Mouse (Mus musculus) hindbrain, embryonic 14.5 days (tissue): Measurements from ENCODE around the gene Notch2. TPM values are rescaled to one million over a fixed set of nuclear protein-coding genes. Genes with fewer than 3 reads are reported as not detected.
A peak's percentile ranks its signal among the peaks of the same experiment; 100 is the strongest.

ENCODE experiments used
- ATAC-seq: fragments of 200-750 bp; cut with Nextera tagmentation; 2 replicates; pipeline ENCODE4 v1.8.0; 2017; ENCODE audit warnings: moderate number of reproducible peaks, mild to moderate bottlenecking, moderate TSS enrichment, moderate library complexity; ENCODE audit not compliant: low FRiP score
- DNase-seq: peaks from one replicate; pipeline ENCODE4 v3.0.0-alpha.2; 2015; ENCODE audit warnings: low spot score
- H3K27ac ChIP-seq: fragments of 300-500 bp; sonication (generic); 2 replicates; pipeline ENCODE4 v1.5.1; 2014; ENCODE audit warnings: mild to moderate bottlenecking, moderate library complexity
- H3K27me3 ChIP-seq: fragments of 300-500 bp; sonication (generic); 2 replicates; pipeline ENCODE4 v1.6.1; 2014; ENCODE audit warnings: mild to moderate bottlenecking, low read length, mixed read lengths; ENCODE audit not compliant: control insufficient read depth, insufficient read depth
- H3K36me3 ChIP-seq: fragments of 300-500 bp; sonication (generic); replicated peaks from 2 replicates; pipeline ENCODE4 v1.6.1; 2014; ENCODE audit not compliant: control insufficient read depth, insufficient read depth
- H3K4me1 ChIP-seq: fragments of 300-500 bp; sonication (generic); replicated peaks from 2 replicates; pipeline ENCODE4 v1.6.1; 2014; ENCODE audit warnings: antibody characterized with exemption, low read length, mixed read lengths; ENCODE audit not compliant: control insufficient read depth, insufficient read depth
- H3K4me2 ChIP-seq: fragments of 300-500 bp; sonication (generic); replicated peaks from 2 replicates; pipeline ENCODE4 v1.6.1; 2014; ENCODE audit warnings: mild to moderate bottlenecking, moderate library complexity
- H3K4me3 ChIP-seq: fragments of 300-500 bp; sonication (generic); replicated peaks from 2 replicates; pipeline ENCODE4 v1.5.1; 2014; ENCODE audit warnings: mild to moderate bottlenecking, low read length
- H3K9ac ChIP-seq: fragments of 300-500 bp; sonication (generic); 2 replicates; pipeline ENCODE4 v1.6.1; 2014
- H3K9me3 ChIP-seq: fragments of 300-500 bp; sonication (generic); 2 replicates; pipeline ENCODE4 v1.6.1; 2016; ENCODE audit warnings: low read length; ENCODE audit not compliant: control insufficient read depth
- WGBS: fragments of 180-500 bp; shearing (Covaris S2); extraction: QIAGEN DNeasy Blood & Tissue Kit; methylation state at CpG from one replicate; pipeline ENCODE4 v1.1.7; 2014; 5-methylcytosine and 5-hydroxymethylcytosine counted together
- polyA plus RNA-seq: library from polyadenylated mRNA; unstranded; fragments of >200 nt; fragmentation: Nextera tagmentation; extraction: Ambion mirVana; gene quantifications from 2 replicates; pipeline ENCODE4 v1.2.1, GENCODE M21; 2014

Notch2 gene
- polyA plus RNA-seq, 1 experiment from 2014 or later: 15.2 TPM

GRCm38 (mm10) chr3:98092680-98093370, 79.5 kb downstream of the Notch2 start:
- H3K9ac ChIP-seq: no peak overlapping the region
- H3K4me3 ChIP-seq: no peak overlapping the region
- WGBS: 85% methylated on average over 10 of the region's 10 CpGs
- DNase-seq: no peak
- H3K27ac ChIP-seq: no peak overlapping the region
- no peaks in the 10 kb centered on the region for H3K9me3 ChIP-seq
- ATAC-seq: no peak
- H3K27me3 ChIP-seq: no peaks in the 10 kb centered on the region
- H3K4me2 ChIP-seq: no peak overlapping the region
- H3K4me1 ChIP-seq: 0 out of 2 replicates have a peak, but pooled peaks cover 4% of the 10 kb centered on the region
- H3K36me3 ChIP-seq: no peaks in the 10 kb centered on the region

DNA sequence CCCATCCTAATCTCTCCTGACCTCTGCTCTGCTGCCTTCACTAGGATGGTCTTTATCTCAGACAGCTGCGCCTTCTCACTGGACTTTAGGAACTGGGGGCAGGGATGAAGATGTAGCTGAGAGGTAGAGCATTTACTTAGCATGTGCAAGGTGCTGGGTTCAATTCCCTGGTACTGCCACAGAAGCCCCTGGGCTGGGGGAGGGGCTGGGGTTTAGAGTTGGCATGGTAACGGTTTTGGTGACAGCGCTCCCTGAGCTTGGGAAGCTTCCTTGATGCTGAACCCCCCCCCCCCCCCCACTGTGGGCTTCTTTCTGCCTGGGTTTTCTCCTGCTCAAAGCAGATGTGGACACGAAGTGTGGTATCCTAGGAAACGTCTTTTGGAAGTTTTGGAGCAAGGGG, 80.6 kb downstream of the Notch2 start:
- ATAC-seq: no peak
- Histone ChIP-seq H3K36me3 (no peaks in the 10 kb centered on the region), H3K27me3 (no peaks in the 10 kb centered on the region), H3K27ac (no peak overlapping the region), H3K9ac (no peak overlapping the region), H3K4me2 (no peak overlapping the region), H3K9me3 (no peaks in the 10 kb centered on the region), H3K4me1 (0 out of 2 replicates have a peak, but pooled peaks cover 4% of the 10 kb centered on the region), H3K4me3 (no peak overlapping the region)
- 33% methylated on average over 5 of the region's 5 CpGs for WGBS
- DNase-seq: no peak

GRCm38 (mm10) chr3:98094629-98095583, 81.6 kb downstream of the Notch2 start:
- Histone ChIP-seq H3K4me1 (0 out of 2 replicates have a peak, but pooled peaks cover 4% of the 10 kb centered on the region), H3K27ac (no peak overlapping the region), H3K4me3 (no peak overlapping the region), H3K9ac (no peak overlapping the region), H3K4me2 (no peak overlapping the region), H3K27me3 (no peaks in the 10 kb centered on the region), H3K36me3 (no peaks in the 10 kb centered on the region), H3K9me3 (no peaks in the 10 kb centered on the region)
- ATAC-seq: no peak
- DNase-seq: no peak
- 77% methylated on average over 17 of the region's 17 CpGs for WGBS

DNA sequence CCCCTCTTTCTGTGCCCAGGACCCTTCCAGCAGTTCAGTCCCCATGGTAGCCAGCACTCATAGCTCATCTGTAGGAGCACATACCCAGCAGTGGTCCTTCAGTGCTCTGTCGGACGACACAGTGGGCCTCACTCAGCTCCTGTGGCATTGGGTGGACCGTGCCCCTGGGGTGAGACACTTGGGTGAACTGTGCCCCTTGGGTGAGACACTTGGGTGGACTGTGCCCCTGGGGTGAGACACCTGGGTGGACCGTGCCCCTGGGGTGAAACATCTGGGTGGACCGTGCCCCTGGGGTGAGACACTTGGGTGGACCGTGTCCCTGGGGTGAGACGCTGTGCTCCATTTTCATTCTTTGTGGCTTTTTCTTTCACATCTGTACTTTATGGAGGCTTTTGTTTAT, 83.7 kb downstream of the Notch2 start:
- Histone ChIP-seq H3K4me1 (0 out of 2 replicates have a peak, but pooled peaks cover 4% of the 10 kb centered on the region), H3K9ac (no peak overlapping the region), H3K27me3 (no peaks in the 10 kb centered on the region), H3K9me3 (no peaks in the 10 kb centered on the region), H3K36me3 (0 out of 2 replicates have a peak, but pooled peaks cover 3% of the 10 kb centered on the region), H3K4me2 (no peak overlapping the region), H3K27ac (no peak overlapping the region), H3K4me3 (no peak overlapping the region)
- WGBS: 95% methylated on average over 7 of the region's 7 CpGs
- DNase-seq (no peak), ATAC-seq (no peak)

DNA sequence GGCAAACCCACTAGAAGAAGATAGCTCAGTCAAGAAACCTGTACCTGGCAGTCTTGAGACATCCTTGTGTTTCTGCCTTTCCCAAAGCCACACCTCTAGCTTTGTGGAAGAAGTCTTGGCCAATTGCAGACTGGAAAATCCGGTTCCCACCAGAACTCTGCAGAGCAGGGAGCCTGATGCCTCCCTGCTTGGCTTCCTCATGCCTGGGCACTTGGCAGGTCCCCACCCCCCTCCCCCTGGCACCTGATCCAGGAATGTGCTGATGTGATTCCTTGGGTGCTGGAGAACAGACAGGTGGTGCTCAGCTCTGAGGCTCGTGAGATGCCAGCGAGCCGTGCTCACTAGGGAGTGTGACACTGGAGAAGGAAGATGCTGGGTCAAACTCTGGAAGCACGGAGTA, 85.3 kb downstream of the Notch2 start:
- Histone ChIP-seq H3K36me3 (peaks cover 18% of the 10 kb centered on the region), H3K27ac (no peak overlapping the region), H3K9me3 (no peaks in the 10 kb centered on the region; the same call in 1 of the 2 replicates), H3K9ac (no peak overlapping the region), H3K27me3 (no peaks in the 10 kb centered on the region), H3K4me3 (no peak overlapping the region), H3K4me2 (no peak overlapping the region), H3K4me1 (0 out of 2 replicates have a peak, but pooled peaks cover 4% of the 10 kb centered on the region)
- no peak for ATAC-seq
- no peak for DNase-seq
- WGBS: 93% methylated on average over 5 of the region's 5 CpGs

DNA sequence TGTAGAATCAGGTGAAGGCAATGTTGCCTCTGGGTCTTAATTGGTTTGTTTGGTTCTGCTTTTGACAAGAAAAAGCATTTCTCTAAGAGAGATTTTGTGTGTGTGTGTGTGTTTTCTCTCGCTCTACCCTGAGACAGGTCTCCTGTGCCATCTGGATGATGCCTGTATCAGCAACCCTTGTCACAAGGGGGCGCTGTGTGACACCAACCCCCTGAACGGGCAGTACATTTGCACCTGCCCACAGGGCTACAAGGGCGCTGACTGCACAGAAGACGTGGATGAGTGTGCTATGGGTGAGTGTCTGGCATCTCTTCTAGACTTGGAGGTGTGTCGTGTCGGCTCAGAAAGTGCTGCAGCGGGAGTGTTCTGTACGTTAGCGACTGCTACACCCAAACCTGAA, 86.0 kb downstream of the Notch2 start:
- 89% methylated on average over 10 of the region's 10 CpGs for WGBS
- DNase-seq (no peak), ATAC-seq (no peak)
- Histone ChIP-seq H3K4me2 (no peak overlapping the region), H3K27me3 (no peaks in the 10 kb centered on the region), H3K4me1 (0 out of 2 replicates have a peak, but pooled peaks cover 4% of the 10 kb centered on the region), H3K4me3 (no peak overlapping the region), H3K27ac (no peak overlapping the region), H3K9me3 (no peaks in the 10 kb centered on the region; the same call in 1 of the 2 replicates), H3K36me3 (peaks cover 18% of the 10 kb centered on the region), H3K9ac (no peak overlapping the region)

GRCm38 (mm10) chr3:98101541-98101940, 88.2 kb downstream of the Notch2 start:
- no peak overlapping the region for H3K9ac ChIP-seq
- H3K36me3 ChIP-seq: peaks cover 18% of the 10 kb centered on the region
- DNase-seq: no peak
- H3K4me1 ChIP-seq: peaks cover 12% of the 10 kb centered on the region
- H3K27ac ChIP-seq: no peak overlapping the region
- no peak overlapping the region for H3K4me2 ChIP-seq
- 76% methylated on average over 10 of the region's 10 CpGs for WGBS
- H3K9me3 ChIP-seq: no peaks in the 10 kb centered on the region; the same call in 1 of the 2 replicates
- no peaks in the 10 kb centered on the region for H3K27me3 ChIP-seq
- no peak for ATAC-seq
- no peak overlapping the region for H3K4me3 ChIP-seq

GRCm38 (mm10) chr3:98104851-98105471, 91.6 kb downstream of the Notch2 start:
- Histone ChIP-seq H3K9ac (no peak overlapping the region), H3K27me3 (no peaks in the 10 kb centered on the region), H3K4me2 (no peak overlapping the region), H3K4me3 (no peak overlapping the region), H3K4me1 (peaks cover 22% of the 10 kb centered on the region), H3K27ac (peak overlapping the region; percentile 62), H3K9me3 (no peaks in the 10 kb centered on the region; the same call in 1 of the 2 replicates), H3K36me3 (peaks cover 18% of the 10 kb centered on the region)
- DNase-seq (peak; percentile 63), ATAC-seq (peak; percentile 55)
- 21% methylated on average over 9 of the region's 9 CpGs for WGBS

GRCm38 (mm10) chr3:98105496-98105895, 92.2 kb downstream of the Notch2 start:
- 58% methylated on average over 6 of the region's 6 CpGs for WGBS

More at GRCm38 (mm10) chr3:98105496-98105895, 92.2 kb downstream of the Notch2 start:
- no peak for DNase-seq
- H3K27ac ChIP-seq: peak overlapping the region; percentile 62; the same call in 1 of the 2 replicates
- no peak for ATAC-seq
- H3K9me3 ChIP-seq: no peaks in the 10 kb centered on the region; the same call in 1 of the 2 replicates
- no peak overlapping the region for H3K9ac ChIP-seq
- H3K27me3 ChIP-seq: no peaks in the 10 kb centered on the region
- H3K36me3 ChIP-seq: peaks cover 18% of the 10 kb centered on the region
- H3K4me3 ChIP-seq: no peak overlapping the region
- peaks cover 22% of the 10 kb centered on the region for H3K4me1 ChIP-seq
- no peak overlapping the region for H3K4me2 ChIP-seq
